8 mouse cellular contexts compared by ENCODE assay signal in genomic region chr13:109212788-109213473, GRCm38 (mm10).
DNase-seq lines count a peak whose midpoint lies in the region; ATAC-seq and TF ChIP-seq lines count a peak whose summit lies in the region.

No protein-coding gene starts in this region.

- H3K9me3 ChIP-seq in intestine, postnatal 0 days (ENCODE audit: control insufficient read depth) = no peaks in the 10 kb centered on the region

- H3K27me3 ChIP-seq in intestine, postnatal 0 days (replicated peaks; ENCODE audit: control insufficient read depth, insufficient read depth, low read length) = no peaks in the 10 kb centered on the region
- H3K27me3 ChIP-seq in myocyte (ENCODE audit: control insufficient read depth, insufficient read depth, insufficient read length) = no peaks in the 10 kb centered on the region
- H3K27me3 ChIP-seq in thymus, adult 2 months (ENCODE audit: control insufficient read depth, insufficient read depth, low read length) = no peaks in the 10 kb centered on the region

- no peak overlapping the region for H3K9ac ChIP-seq in intestine, postnatal 0 days (ENCODE audit: low read depth, low read length)

- H3K4me2 ChIP-seq in intestine, postnatal 0 days (replicated peaks; ENCODE audit: low read depth) = peak overlapping the region; percentile 58
- H3K4me2 ChIP-seq in myocyte (ENCODE audit: low read depth) = peak overlapping the region; percentile 53

- no peak for ATAC-seq in intestine, postnatal 0 days

- H3K4me1 ChIP-seq in intestine, postnatal 0 days (replicated peaks; ENCODE audit: control insufficient read depth, insufficient read depth, low read length) = no peaks in the 10 kb centered on the region
- peaks cover 4% of the 10 kb centered on the region for H3K4me1 ChIP-seq in thymus, adult 2 months (replicated peaks; ENCODE audit: control insufficient read depth, insufficient read depth, low read length)

- no peaks in the 10 kb centered on the region for H3K36me3 ChIP-seq in intestine, postnatal 0 days (ENCODE audit: control insufficient read depth, insufficient read depth)
- H3K36me3 ChIP-seq in myocyte (ENCODE audit: control insufficient read depth, insufficient read depth) = no peaks in the 10 kb centered on the region
- no peaks in the 10 kb centered on the region for H3K36me3 ChIP-seq in thymus, adult 2 months (ENCODE audit: control insufficient read depth, insufficient read depth, low read length)

- H3K4me3 ChIP-seq in intestine, postnatal 0 days (ENCODE audit: low read depth, low read length) = peak overlapping the region; percentile 15; the same call in 1 of the 2 replicates
- no peak overlapping the region for H3K4me3 ChIP-seq in myocyte
- H3K4me3 ChIP-seq in thymus, adult 2 months (ENCODE audit: control insufficient read depth, insufficient read depth, low read length) = no peak overlapping the region

- H3ac ChIP-seq in myocyte (ENCODE audit: control insufficient read depth, insufficient read length) = no peak overlapping the region

- TF ChIP-seq CTCF in intestine, postnatal 0 days (IDR thresholded peaks at IDR 0.05; ENCODE audit: low read depth) = peak; percentile 72
- no peak for TF ChIP-seq CTCF in thymus, adult 2 months (IDR thresholded peaks at IDR 0.05; ENCODE audit: borderline replicate concordance, control insufficient read depth, extremely low read depth, insufficient read depth, low read length, poor library complexity)

- DNase-seq in cerebellum, adult 8-10 months = peak; percentile 31
- DNase-seq in cerebellum, postnatal 4 days (ENCODE audit: low spot score in 2 of 2) = no peak
- peak; percentile 36 for DNase-seq in thymus, postnatal 0 days (ENCODE audit: low spot score)
- DNase-seq in thymus, postnatal 14 days = no peak
- DNase-seq in thymus, adult 2 months = no peak
- no peak for DNase-seq in gastrocnemius, postnatal 4 days (ENCODE audit: low spot score in 2 of 2)

- WGBS in intestine, postnatal 0 days = 21% methylated on average over 13 of the region's 13 CpGs
- WGBS in thymus, adult 2 months = 19% methylated on average over 12 of the region's 13 CpGs

- H3K79me2 ChIP-seq in myocyte (ENCODE audit: control insufficient read depth, insufficient read depth) = no peaks in the 10 kb centered on the region

- TF ChIP-seq POLR2A in myocyte (IDR thresholded peaks at IDR 0.05; ENCODE audit: insufficient read length, low read depth) = no peak
- TF ChIP-seq POLR2A in thymus, adult 2 months (IDR thresholded peaks at IDR 0.05; ENCODE audit: control insufficient read depth, extremely low read depth, insufficient read depth, low read length, poor library complexity) = no peak

- H3K27ac ChIP-seq in intestine, postnatal 0 days (ENCODE audit: low read depth, low read length) = no peak overlapping the region
- H3K27ac ChIP-seq in thymus, adult 2 months (ENCODE audit: control insufficient read depth, insufficient read depth, low read length) = no peak overlapping the region

TF ChIP-seq in myocyte, 11 proteins besides CTCF, POLR2A, EP300 and RAD21:
- TF ChIP-seq MYOG (IDR thresholded peaks at IDR 0.05; ENCODE audit: control insufficient read depth in 1 of 3, insufficient read depth in 1 of 3, insufficient read length in 2 of 3, low read depth in 2 of 3) (no peak), MAX (IDR thresholded peaks at IDR 0.05; ENCODE audit: low read depth) (no peak), TCF3 (IDR thresholded peaks at IDR 0.05; ENCODE audit: insufficient read length, low read depth) (no peak), CEBPB (IDR thresholded peaks at IDR 0.05; ENCODE audit: insufficient read depth, poor library complexity, severe bottlenecking) (0 out of 2 replicates have a peak, but pooled peaks have one; percentile 33)

Comparison
In these comparisons a context has a peak if more than half of its experiments do, and no peak if none do; other contexts are left out.
1. DNase-seq: peak in cerebellum, adult 8-10 months (single experiment) and thymus, postnatal 0 days (single experiment); none in cerebellum, postnatal 4 days (0 of 2), thymus, postnatal 14 days (single experiment), thymus, adult 2 months (single experiment) and gastrocnemius, postnatal 4 days (0 of 2).